Mouse (Mus musculus): ENCODE results near the gene Gmpr2.

DNA sequence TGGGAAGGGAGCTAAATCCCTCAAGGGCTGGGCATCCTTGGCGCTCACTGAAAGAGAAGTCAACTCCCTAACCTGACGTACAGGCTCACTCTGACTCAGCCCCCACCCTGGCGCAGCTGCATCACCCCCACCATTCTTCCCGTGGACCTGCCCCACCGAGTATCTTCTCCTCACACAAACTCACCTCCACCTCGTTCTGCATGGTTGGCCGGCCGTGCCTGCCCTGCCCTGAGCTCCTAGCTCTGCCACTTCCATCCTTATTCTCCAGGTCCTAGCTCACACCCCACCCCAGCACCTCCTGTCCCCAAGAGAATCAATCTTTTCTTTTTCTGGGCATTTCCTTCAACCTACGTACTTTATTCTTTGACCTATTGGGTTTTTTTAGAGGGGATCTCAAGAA is 29.4 kb downstream of the Gmpr2 start:
- no peak for TF ChIP-seq CTCF (IDR thresholded peaks at IDR 0.05; ENCODE audit: insufficient read depth, low read depth, low read length)
- no peak for TF ChIP-seq POLR2A (IDR thresholded peaks at IDR 0.05; ENCODE audit: insufficient read depth, low read depth, low read length)
